Mouse (Mus musculus): ENCODE results near the gene Aph1c. TPM values are rescaled to one million over a fixed set of nuclear protein-coding genes. Genes with fewer than 3 reads are reported as not detected.

Aph1c gene
- polyA plus RNA-seq, 1 experiment from 2014 or later, result 5.2 TPM

DNA sequence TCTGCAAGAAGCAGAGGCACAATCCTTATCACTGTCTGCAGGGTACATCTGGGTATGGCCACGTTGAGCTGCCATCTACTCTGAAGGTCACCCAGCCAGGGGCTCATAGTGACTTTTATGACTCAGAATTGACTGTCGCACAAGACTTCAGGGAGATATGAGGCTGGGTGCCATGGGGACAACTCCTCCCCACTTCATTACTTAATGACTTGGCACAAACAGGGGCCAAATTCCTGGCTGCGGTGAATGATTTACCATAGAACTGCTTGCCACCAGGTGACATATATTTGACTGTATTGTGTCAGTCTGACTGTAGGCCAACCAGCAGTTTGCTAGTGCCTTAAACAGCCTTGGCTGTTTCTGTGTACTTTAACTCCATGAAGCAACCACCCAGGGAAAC, 65.3 kb downstream of the Aph1c start:
- peak; percentile 50; the same call in 1 of the 2 replicates for ATAC-seq (ENCODE audit: insufficient read depth, low FRiP score)
- H3K9me3 ChIP-seq (replicated peaks; ENCODE audit: control insufficient read depth, low read length), result no peaks in the 10 kb centered on the region
- H3K36me3 ChIP-seq (ENCODE audit: control insufficient read depth, insufficient read depth, low read length), result no peaks in the 10 kb centered on the region
- H3K27me3 ChIP-seq (ENCODE audit: control insufficient read depth, insufficient read depth, low read length), result no peaks in the 10 kb centered on the region
- H3K4me3 ChIP-seq (replicated peaks; ENCODE audit: low read length), result no peak overlapping the region
- H3K4me1 ChIP-seq (ENCODE audit: control insufficient read depth, insufficient read depth, low read length), result no peaks in the 10 kb centered on the region
- 65% methylated on average over 3 of the region's 3 CpGs for WGBS
- no peak overlapping the region for H3K4me2 ChIP-seq (ENCODE audit: low read depth, low read length)
- no peak overlapping the region for H3K27ac ChIP-seq (ENCODE audit: low read length)
- H3K9ac ChIP-seq (ENCODE audit: low read length), result no peak overlapping the region

DNA sequence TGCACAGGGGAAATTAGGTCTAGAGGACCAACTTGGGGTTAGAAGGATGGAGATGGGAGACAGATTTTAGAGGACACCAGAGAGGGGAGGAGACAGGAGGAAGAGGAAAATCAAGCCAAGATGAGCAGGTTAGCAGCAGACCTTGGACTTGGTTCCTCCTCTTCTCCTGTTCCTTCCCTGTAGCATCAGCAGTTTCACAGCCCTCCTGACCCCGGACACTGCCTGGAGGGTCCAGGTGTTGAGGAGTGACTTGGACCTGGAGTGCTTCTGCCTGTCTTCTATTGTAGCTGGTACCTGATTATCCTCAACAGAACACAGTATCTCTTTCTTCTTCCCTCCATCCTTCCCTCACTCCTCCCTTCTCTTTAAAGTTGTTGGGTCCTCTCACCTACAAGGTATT, 65.8 kb downstream of the Aph1c start:
- Histone ChIP-seq H3K9me3 (replicated peaks; ENCODE audit: control insufficient read depth, low read length) (no peaks in the 10 kb centered on the region), H3K27ac (ENCODE audit: low read length) (no peak overlapping the region)

More for the DNA sequence above, 65.8 kb downstream of the Aph1c start:
- no peaks in the 10 kb centered on the region for H3K27me3 ChIP-seq (ENCODE audit: control insufficient read depth, insufficient read depth, low read length)
- WGBS, result 100% methylated on average over 1 of the region's 1 CpGs
- H3K4me3 ChIP-seq (replicated peaks; ENCODE audit: low read length), result no peak overlapping the region
- no peak overlapping the region for H3K9ac ChIP-seq (ENCODE audit: low read length)
- H3K36me3 ChIP-seq (ENCODE audit: control insufficient read depth, insufficient read depth, low read length), result no peaks in the 10 kb centered on the region
- no peaks in the 10 kb centered on the region for H3K4me1 ChIP-seq (ENCODE audit: control insufficient read depth, insufficient read depth, low read length)
- no peak overlapping the region for H3K4me2 ChIP-seq (ENCODE audit: low read depth, low read length)
- ATAC-seq (ENCODE audit: insufficient read depth, low FRiP score), result no peak

Other genes starting within 250 kb of the Aph1c start
- gene Usp3, start 241.6 kb downstream of the Aph1c start, polyA plus RNA-seq (2015; fragmentation: Nextera tagmentation; extraction: Ambion mirVana), result 54.5 and 65.1 TPM in 2 replicates
- 19.3 and 25.5 TPM in 2 replicates for gene Car12, start 121.0 kb downstream of the Aph1c start, polyA plus RNA-seq (2015; fragmentation: Nextera tagmentation; extraction: Ambion mirVana)
- gene Aph1b, start 39.2 kb downstream of the Aph1c start, polyA plus RNA-seq (2015; fragmentation: Nextera tagmentation; extraction: Ambion mirVana), result 11.6 and 11.7 TPM in 2 replicates
- 0.48 and 0.89 TPM in 2 replicates for gene Gm10647, start 37.7 kb downstream of the Aph1c start, polyA plus RNA-seq (2015; fragmentation: Nextera tagmentation; extraction: Ambion mirVana)
- 27.4 and 28.6 TPM in 2 replicates for gene Rab8b, start 85.0 kb upstream of the Aph1c start, polyA plus RNA-seq (2015; fragmentation: Nextera tagmentation; extraction: Ambion mirVana)
- 713 and 839 TPM in 2 replicates for gene Rps27l, start 111.4 kb upstream of the Aph1c start, polyA plus RNA-seq (2015; fragmentation: Nextera tagmentation; extraction: Ambion mirVana)
- gene Lactb, start 140.8 kb upstream of the Aph1c start, polyA plus RNA-seq (2015; fragmentation: Nextera tagmentation; extraction: Ambion mirVana), result 6.2 and 7.8 TPM in 2 replicates
- 1,286 and 1,473 TPM in 2 replicates for gene Tpm1, start 214.7 kb upstream of the Aph1c start, polyA plus RNA-seq (2015; fragmentation: Nextera tagmentation; extraction: Ambion mirVana)